ENCODE assay signal across 1 mouse cellular context in the genomic region with DNA sequence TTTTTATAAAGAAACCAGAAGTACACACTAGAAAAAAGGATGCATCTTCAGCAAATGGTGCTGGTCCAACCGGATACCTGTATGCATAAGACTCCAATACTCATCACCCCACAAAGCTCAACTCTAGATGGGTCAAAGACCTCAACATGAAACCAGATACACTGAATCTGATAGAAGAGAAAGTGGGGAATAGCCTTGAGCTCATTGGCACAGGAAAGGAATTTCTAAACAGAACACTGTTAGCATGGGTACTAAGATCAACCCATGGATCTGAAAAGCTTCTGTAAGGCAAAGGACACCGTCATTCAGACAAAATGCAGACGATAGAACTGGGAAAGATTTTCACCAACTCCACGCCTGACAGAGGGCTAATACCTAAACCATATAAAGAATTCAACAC.
TF ChIP-seq lines count a peak whose summit lies in the region.

No protein-coding gene starts in this region.

TF ChIP-seq in myocyte, 11 proteins besides CTCF, POLR2A, EP300 and RAD21:
- TF ChIP-seq TCF3 (IDR thresholded peaks at IDR 0.05; ENCODE audit: insufficient read length, low read depth) (no peak), MYOD1 (IDR thresholded peaks at IDR 0.05; ENCODE audit: control insufficient read depth in 1 of 3, insufficient read length in 2 of 3, low read depth in 2 of 3) (no peak), MYOG (IDR thresholded peaks at IDR 0.05; ENCODE audit: control insufficient read depth in 1 of 3, insufficient read depth in 1 of 3, insufficient read length in 2 of 3, low read depth in 2 of 3) (no peak), TCF12 (IDR thresholded peaks at IDR 0.05; ENCODE audit: insufficient read depth, poor library complexity, severe bottlenecking) (no peak), CEBPB (IDR thresholded peaks at IDR 0.05; ENCODE audit: insufficient read depth, poor library complexity, severe bottlenecking) (no peak), REST (IDR thresholded peaks at IDR 0.05; ENCODE audit: insufficient read depth, insufficient read length) (no peak), E2F4 (IDR thresholded peaks at IDR 0.05; ENCODE audit: insufficient read depth) (no peak), USF1 (IDR thresholded peaks at IDR 0.05; ENCODE audit: low read depth) (no peak), POLR2AphosphoS2 (IDR thresholded peaks at IDR 0.05; ENCODE audit: insufficient read length, low read depth) (no peak), MAX (IDR thresholded peaks at IDR 0.05; ENCODE audit: low read depth) (no peak), SRF (IDR thresholded peaks at IDR 0.05; ENCODE audit: control insufficient read depth, insufficient read length, low read depth) (no peak)
